Mouse (Mus musculus): Measurements from ENCODE around the gene Map3k21.

Map3k21 gene

GRCm38 (mm10) chr8:125914386-125914785 is 4.1 kb downstream of the Map3k21 start:
- no peak for DNase-seq (ENCODE audit: low spot score in 2 of 2)

- DNase-seq (ENCODE audit: low spot score in 2 of 2), result no peak
These were observed 6.8 kb downstream of the Map3k21 start for GRCm38 (mm10) chr8:125917013-125917412.

DNA sequence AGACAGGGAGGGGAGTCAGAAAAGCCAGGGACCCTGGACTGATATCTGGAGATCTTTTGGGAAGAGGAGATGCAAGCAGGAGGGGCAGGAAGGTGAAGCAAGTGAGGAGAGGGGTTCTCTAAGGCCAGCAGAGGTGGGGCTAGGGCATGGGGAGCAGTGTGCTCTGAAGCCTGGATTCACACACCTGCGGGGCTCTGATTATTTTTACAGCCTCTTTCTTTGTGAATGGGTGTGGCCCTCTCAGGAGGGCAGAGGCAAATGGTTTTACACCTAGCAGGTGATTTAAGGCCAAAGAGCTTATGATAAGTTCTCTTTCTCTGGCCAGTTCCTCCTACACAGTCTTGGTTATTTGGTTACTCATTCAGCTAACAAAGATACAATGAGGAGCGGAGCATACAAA is 8.5 kb downstream of the Map3k21 start:
- DNase-seq (ENCODE audit: low spot score in 2 of 2), result no peak

DNA sequence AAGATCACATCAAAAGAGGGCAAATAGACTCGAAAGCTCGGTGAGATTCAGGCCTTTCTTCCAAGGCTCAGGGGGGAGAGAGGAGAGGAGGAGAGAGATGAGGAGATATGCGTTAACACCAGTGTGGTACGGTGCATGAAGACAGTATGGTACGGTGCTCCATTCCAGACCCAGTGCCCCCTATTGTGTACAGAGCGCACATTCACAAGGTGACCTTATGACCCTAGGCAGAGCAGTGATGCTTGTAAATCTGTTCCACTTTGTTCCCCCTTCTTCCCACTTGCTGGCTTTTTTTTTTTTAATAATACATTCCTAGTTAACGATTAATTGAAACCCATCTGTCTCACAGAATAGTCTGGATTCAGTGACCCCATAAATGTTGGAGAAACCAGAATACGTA is 9.3 kb downstream of the Map3k21 start:
- DNase-seq (ENCODE audit: low spot score in 2 of 2), result no peak

DNA sequence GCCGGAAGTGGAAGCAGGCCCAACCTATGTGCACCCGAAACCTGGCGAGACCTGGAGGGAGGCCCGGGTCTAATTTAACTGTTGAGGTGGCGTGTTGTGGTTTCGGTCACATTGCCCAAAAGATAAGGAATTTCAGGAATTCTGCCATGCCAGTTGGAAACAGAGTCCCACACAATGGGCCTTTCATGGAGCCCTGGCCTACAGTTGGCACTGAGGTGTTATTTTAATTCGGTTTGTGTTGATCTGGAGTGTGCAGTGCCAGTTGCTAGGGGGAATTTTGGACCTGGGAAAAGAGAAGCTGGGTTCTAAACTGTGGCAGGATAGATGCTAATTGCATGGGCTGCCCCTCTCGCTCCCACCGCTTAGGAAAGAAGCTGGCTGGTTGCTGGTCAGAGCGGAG is 10.0 kb downstream of the Map3k21 start:
- DNase-seq (ENCODE audit: low spot score in 2 of 2), result no peak

DNA sequence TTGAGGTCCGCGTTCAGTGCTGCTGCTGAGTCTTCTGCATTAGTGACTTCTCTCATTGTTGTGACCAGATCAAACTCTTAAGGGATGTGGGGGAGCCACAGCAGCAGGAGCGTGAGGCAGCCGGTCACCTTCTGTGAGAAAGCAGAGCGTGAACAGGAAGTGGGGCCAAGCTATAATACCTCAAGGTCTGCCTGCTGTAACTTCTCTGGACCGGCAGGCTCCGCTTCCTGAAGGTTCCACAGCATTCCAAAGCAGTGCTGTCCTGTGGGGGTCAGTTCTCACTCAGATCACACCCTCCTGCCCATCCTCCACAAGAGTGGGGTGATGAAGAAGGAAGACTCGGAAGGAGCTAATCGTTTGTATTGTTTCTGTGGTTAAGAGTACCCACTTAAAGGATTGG is 10.5 kb downstream of the Map3k21 start:
- DNase-seq (ENCODE audit: low spot score in 2 of 2), result no peak

- DNase-seq (ENCODE audit: low spot score in 2 of 2), result no peak
These were observed 12.1 kb downstream of the Map3k21 start for GRCm38 (mm10) chr8:125922333-125922732.

DNA sequence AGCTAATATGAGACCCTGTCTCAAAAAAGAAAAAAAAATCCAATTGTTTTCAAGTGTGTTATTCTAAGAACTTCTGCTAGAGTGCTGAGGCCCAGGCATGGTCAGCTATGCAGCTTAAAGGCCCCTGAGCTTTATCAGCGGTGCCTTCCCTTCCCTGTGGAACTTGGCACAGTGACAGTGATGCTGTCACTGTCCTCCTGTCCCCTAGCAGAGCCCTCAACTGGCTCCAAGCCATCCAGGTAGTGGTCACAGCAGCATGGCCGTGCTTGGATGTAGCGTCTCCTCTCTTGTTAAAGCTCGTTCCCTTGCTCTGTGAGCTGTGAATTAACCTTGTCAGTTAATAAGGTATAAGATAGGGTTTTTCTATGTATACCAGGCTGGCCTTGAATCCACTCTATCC is 16.4 kb downstream of the Map3k21 start:
- no peak for DNase-seq (ENCODE audit: low spot score in 2 of 2)

- no peak for DNase-seq (ENCODE audit: low spot score in 2 of 2)
These were observed 20.2 kb downstream of the Map3k21 start for GRCm38 (mm10) chr8:125930276-125931046.

GRCm38 (mm10) chr8:125931822-125932221 is 21.6 kb downstream of the Map3k21 start:
- DNase-seq (ENCODE audit: low spot score in 2 of 2), result peak in 1 of 2 experiments; percentile 25

DNA sequence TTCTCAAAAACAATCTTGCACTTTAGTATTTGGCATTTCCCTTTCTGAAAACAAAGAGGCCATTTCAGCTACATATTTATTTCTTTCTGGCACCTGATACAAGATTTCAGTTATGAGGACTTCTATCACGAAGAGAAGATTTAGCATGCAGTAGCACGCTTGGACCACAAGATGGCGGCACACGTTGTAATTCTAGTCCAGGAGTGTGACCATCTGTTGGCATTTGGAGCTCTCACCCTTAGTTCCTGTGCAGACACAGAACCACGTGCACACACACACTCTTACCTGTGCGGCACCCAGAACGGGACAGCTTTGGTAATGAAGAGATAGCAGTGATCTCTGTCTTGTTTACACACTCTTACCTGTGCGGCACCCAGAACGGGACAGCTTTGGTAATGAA is 25.4 kb downstream of the Map3k21 start:
- peak; percentile 79 to 81 for DNase-seq (ENCODE audit: low spot score in 2 of 2)

DNA sequence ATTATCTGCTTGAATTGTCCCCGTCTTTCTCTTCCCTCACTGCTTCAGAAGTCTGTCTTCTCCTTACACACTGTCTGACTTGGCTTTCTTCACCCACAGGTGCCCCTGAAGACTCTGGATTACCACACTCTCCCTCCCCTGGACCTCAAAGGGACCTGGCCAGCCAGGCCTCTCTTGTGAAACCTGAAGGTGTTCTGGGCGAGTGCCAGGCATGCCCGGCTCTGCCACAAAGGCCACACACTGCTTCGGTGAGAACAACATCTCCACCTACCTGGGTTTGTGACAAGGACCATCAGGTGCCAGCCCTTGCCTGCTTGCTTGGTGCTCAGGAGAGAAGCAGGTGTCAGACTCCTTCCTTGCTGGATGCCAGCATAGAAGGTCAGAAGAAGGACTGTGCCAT is 34.3 kb downstream of the Map3k21 start:
- no peak for DNase-seq (ENCODE audit: low spot score in 2 of 2)

DNA sequence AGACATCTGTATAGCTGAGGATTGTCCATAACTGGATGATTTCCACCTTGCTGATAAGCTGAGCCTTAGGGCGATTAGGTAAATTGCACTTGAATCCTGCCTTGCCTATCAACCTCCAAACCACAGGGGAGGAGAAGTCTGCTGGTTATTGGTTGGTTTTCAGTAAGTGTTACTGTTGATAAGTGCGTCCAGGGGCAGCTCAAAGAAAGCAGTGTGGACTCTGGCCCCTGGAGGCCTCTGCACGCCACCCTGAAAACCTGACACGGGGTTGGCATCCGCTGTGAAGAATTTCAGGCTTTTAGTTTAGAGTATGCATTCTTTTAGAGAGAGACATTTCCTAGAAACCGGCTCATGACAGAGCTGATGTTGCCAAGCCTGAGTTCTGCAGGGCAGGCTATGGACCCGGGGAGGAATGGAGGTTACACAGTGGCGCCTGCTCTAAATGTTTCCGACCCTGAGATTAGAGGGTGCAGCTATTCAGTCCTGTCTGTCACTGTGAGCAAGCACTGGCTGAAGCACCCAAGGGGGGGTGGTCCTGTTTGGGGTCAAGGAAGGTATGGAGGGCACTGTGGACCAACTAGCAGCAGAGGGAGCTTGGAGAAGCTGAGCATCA is 38.6 kb downstream of the Map3k21 start:
- no peak for DNase-seq (ENCODE audit: low spot score in 2 of 2)

DNA sequence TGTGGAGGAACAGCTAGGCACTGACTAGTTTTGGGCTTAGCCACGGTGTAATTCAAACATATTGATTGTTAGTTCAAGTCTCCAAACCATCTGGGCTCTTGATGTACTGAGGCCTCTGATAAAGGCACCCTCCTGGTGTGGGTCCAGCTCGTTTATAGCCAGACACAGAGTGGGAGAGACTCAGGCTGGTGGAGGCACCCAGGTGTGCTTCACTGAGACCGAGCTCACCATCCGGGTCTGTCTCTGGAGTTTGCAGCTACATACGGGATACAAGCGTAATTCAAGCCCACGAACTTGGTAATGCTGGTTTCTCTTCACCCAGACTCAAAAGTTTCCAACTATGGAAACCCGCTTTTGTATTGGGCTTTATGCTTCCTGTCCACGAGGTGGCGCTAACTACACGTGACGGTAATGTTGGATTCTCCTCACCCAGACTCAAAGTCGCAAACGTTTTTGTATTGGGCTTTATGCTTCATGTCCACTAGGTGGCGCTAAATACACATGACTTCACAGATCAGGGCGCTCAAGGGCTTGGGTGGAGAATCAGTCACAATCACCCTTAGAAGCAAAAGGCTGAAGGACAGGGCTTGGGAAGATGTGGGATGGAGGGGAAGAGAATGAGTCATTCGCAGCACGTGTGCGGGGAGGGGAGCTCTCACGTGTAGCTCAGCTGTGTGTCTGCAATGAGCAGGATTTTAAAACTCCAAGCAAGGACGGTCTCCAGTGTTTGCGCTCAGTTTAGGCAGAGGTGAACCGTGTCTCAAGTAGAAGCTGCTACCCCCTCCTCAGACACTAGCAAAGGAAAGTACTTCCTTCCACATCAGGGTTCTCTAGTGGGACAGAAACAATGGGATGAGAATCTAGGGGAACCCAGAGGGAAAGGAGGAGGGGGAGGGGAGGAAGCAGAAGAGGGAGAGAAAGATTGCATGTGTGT is 40.0 kb downstream of the Map3k21 start:
- peak; percentile 89 to 91 for DNase-seq (ENCODE audit: low spot score in 2 of 2)

DNA sequence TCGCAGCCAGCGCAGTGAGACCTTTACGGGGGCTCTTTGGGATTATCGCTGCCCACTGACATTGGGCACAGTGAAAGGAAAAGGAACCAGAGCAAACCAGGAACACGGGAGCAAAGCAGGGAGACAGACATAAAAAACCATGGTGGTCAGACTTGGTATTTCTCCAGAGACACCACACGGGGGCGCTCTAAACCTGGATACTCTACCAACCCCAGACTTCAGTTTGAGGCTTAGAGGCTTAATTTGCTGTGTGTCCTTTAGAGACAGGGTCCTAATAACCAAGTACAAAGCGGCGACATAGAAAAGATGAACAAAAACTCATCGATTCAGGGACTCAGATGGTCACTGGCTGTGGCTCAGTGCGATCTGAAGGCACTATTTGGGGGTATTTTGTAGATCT is 45.4 kb downstream of the Map3k21 start:
- DNase-seq (ENCODE audit: low spot score in 2 of 2), result peak; percentile 56 to 71

- DNase-seq (ENCODE audit: low spot score in 2 of 2), result no peak
These were observed 46.5 kb downstream of the Map3k21 start for GRCm38 (mm10) chr8:125956796-125957195.

- DNase-seq (ENCODE audit: low spot score in 2 of 2), result no peak
These were observed 47.2 kb downstream of the Map3k21 start for GRCm38 (mm10) chr8:125957226-125957993.

DNA sequence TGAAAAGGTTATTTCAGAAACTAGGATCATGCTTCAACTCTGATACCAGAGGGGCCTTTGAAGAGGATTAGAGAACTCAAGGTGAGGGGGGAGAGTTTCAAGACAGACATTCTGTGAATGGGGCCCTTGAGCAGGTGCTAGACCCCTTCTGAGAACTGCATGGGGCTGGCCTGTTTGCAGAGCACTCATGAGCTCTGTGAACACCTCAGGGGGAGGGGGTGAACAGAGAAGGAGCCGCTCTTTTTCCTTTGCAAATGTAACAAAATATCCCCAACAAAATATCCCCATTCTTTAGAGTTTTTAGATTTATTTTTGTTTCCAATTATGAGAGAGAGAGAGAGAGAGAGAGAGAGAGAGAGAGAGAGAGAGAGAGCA is 47.7 kb downstream of the Map3k21 start:
- no peak for DNase-seq (ENCODE audit: low spot score in 2 of 2)

- peak; percentile 80 to 89 for DNase-seq (ENCODE audit: low spot score in 2 of 2)
These were observed 49.1 kb downstream of the Map3k21 start for GRCm38 (mm10) chr8:125959363-125959771.

- peak in 1 of 2 experiments; percentile 15 for DNase-seq (ENCODE audit: low spot score in 2 of 2)
These were observed 49.8 kb downstream of the Map3k21 start for GRCm38 (mm10) chr8:125960037-125960436.

DNA sequence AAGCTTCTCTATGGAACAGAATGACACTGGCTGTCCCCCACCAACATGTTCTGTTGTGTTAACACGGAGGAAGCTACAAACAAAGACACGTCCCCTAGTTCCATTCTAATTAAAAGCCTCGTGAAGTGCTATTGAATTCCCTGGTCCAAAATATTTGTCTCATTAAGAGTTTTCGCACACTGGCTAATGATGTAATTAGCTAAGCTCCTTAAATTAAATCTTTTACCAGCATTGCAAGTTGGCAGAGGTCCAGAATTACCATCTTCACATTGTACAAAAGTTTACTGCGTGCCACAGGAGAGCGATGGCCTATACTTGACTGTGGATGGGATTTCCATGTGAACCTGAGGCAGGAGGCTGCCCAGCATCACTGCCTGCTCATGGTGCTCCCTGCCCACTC is 51.5 kb downstream of the Map3k21 start:
- DNase-seq (ENCODE audit: low spot score in 2 of 2), result no peak

DNA sequence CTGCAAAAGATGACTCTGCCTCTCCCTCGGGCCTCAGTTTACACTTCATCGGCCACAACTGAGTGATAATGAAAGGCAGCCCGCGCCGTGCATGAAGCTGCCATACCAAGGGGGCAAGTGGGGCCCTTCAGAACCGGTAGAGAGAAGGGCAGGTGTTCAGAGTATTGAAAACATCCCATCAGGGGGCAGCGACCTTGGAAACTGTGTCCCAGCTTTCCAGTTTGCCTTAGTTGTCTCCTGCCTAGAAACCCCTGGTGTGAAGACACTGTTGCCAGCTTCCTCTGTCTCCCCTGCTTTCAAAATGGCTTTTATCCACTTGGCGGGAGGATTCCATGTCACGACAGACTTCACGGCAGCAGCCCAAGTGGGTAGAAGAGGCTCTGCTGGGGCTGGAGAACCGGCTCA is 53.6 kb downstream of the Map3k21 start:
- DNase-seq (ENCODE audit: low spot score in 2 of 2), result no peak

Measured in right cerebral cortex, adult 2 months (tissue).